ENCODE assay signal across 17 mouse cellular contexts in genomic region chr11:109557419-109557818, GRCm38 (mm10). TPM values are rescaled to one million over a fixed set of nuclear protein-coding genes. Genes with fewer than 3 reads are reported as not detected.
DNase-seq lines count a peak whose midpoint lies in the region; ATAC-seq and TF ChIP-seq lines count a peak whose summit lies in the region.
"Had no signal": no experiment of that assay in that cellular context is flagged by ENCODE, and none has a peak within 500 bp of the region (broad histone marks: within the 10 kb centered on the region; RNA-seq: fewer than 3 reads in every experiment).

No protein-coding gene starts in this region.

- TF ChIP-seq POLR2A in bone marrow, adult 2 months (IDR thresholded peaks at IDR 0.05; ENCODE audit: borderline replicate concordance, control insufficient read depth, low read depth, low read length): no peak

- no peaks in the 10 kb centered on the region for H3K9me3 ChIP-seq in heart, embryonic 13.5 days
- 0 out of 2 replicates have a peak, but pooled peaks cover 2% of the 10 kb centered on the region for H3K9me3 ChIP-seq in hindbrain, embryonic 12.5 days (replicated peaks)
- H3K9me3 ChIP-seq: embryonic facial prominence, embryonic 12.5 days; forebrain, embryonic 13.5 days; midbrain, embryonic 10.5 days; neural tube, embryonic 13.5 days had no signal

- H3K4me3 ChIP-seq in heart, embryonic 13.5 days: no peak overlapping the region
- H3K4me3 ChIP-seq in bone marrow, adult 2 months (replicated peaks; ENCODE audit: control insufficient read depth, low read depth, low read length): no peak overlapping the region
- no peak overlapping the region for H3K4me3 ChIP-seq in hindbrain, embryonic 12.5 days
- H3K4me3 ChIP-seq: embryonic facial prominence, embryonic 12.5 days; forebrain, embryonic 13.5 days; layer of hippocampus, adult 2 months; midbrain, embryonic 10.5 days; neural tube, embryonic 13.5 days had no signal

- peaks cover 70% of the 10 kb centered on the region for H3K4me1 ChIP-seq in heart, embryonic 13.5 days
- peaks cover 1% of the 10 kb centered on the region; the same call in 1 of the 2 replicates for H3K4me1 ChIP-seq in bone marrow, adult 2 months (ENCODE audit: control insufficient read depth, insufficient read depth, low read length)
- H3K4me1 ChIP-seq in hindbrain, embryonic 12.5 days: no peaks in the 10 kb centered on the region
- H3K4me1 ChIP-seq: forebrain, embryonic 13.5 days; midbrain, embryonic 10.5 days; neural tube, embryonic 13.5 days had no signal

- no peak for ATAC-seq in heart, embryonic 13.5 days (ENCODE audit: extremely low read depth, insufficient number of reproducible peaks, low FRiP score, low TSS enrichment)
- peak; percentile 76 for ATAC-seq in megakaryocyte-erythroid progenitor cell, adult 5-6 weeks (replicated peaks; ENCODE audit: low FRiP score, low TSS enrichment, poor library complexity, severe bottlenecking)
- ATAC-seq in hindbrain, embryonic 12.5 days (ENCODE audit: low FRiP score): no peak
- ATAC-seq: forebrain, embryonic 13.5 days had no signal

- no peaks in the 10 kb centered on the region for H3K36me3 ChIP-seq in heart, embryonic 13.5 days
- no peaks in the 10 kb centered on the region for H3K36me3 ChIP-seq in hindbrain, embryonic 12.5 days
- H3K36me3 ChIP-seq: embryonic facial prominence, embryonic 12.5 days; midbrain, embryonic 10.5 days; neural tube, embryonic 13.5 days had no signal

- H3K27ac ChIP-seq in heart, embryonic 13.5 days (replicated peaks): peak overlapping the region; percentile 37
- H3K27ac ChIP-seq in bone marrow, adult 2 months (ENCODE audit: control insufficient read depth, insufficient read depth, low read depth, low read length, poor library complexity): peak overlapping the region; percentile 67
- no peak overlapping the region for H3K27ac ChIP-seq in hindbrain, embryonic 12.5 days
- H3K27ac ChIP-seq: embryonic facial prominence, embryonic 12.5 days; forebrain, embryonic 13.5 days; layer of hippocampus, adult 2 months; neural tube, embryonic 13.5 days had no signal

- no peaks in the 10 kb centered on the region for H3K27me3 ChIP-seq in heart, embryonic 13.5 days (replicated peaks)
- no peaks in the 10 kb centered on the region for H3K27me3 ChIP-seq in hindbrain, embryonic 12.5 days
- H3K27me3 ChIP-seq: embryonic facial prominence, embryonic 12.5 days; forebrain, embryonic 13.5 days; neural tube, embryonic 13.5 days had no signal

- WGBS in heart, embryonic 13.5 days: 41% methylated on average over 11 of the region's 11 CpGs
- WGBS in bone marrow, adult 2 months: 52% methylated on average over 11 of the region's 11 CpGs
- 88% methylated on average over 11 of the region's 11 CpGs for WGBS in hindbrain, embryonic 12.5 days

- H3K4me2 ChIP-seq in heart, embryonic 13.5 days: peak overlapping the region; percentile 7
- H3K4me2 ChIP-seq in hindbrain, embryonic 12.5 days (replicated peaks): no peak overlapping the region
- H3K4me2 ChIP-seq: embryonic facial prominence, embryonic 12.5 days; forebrain, embryonic 13.5 days; neural tube, embryonic 13.5 days had no signal

- no peak for DNase-seq in heart, postnatal 36 days
- peak; percentile 89 for DNase-seq in liver
- no peak for DNase-seq in cerebellum, postnatal 10 days
- no peak for DNase-seq in ovary, postnatal 14 days (ENCODE audit: low spot score)
- DNase-seq: adrenal gland, adult 2 months; B cell, adult 2 months; cerebellum, postnatal 14 days; lung, postnatal 14 days had no signal

- H3K9ac ChIP-seq in heart, embryonic 13.5 days: no peak overlapping the region
- no peak overlapping the region for H3K9ac ChIP-seq in hindbrain, embryonic 12.5 days
- H3K9ac ChIP-seq: embryonic facial prominence, embryonic 12.5 days; forebrain, embryonic 13.5 days; neural tube, embryonic 13.5 days had no signal

- intact Hi-C loops in heart, postnatal 36 days (cut with DNase I): loop anchor here (5.0 kb wide), 1 partner anchor 60 kb away; no protein-coding TSS in a partner anchor

- TF ChIP-seq CTCF in bone marrow, adult 2 months (IDR thresholded peaks at IDR 0.05; ENCODE audit: control insufficient read depth, insufficient read depth, low read length): no peak

RNA-seq across cellular contexts. Expression of gene Wipi1, which starts 54.3 kb away (rescaled TPM):
- 44.7 and 48.0 TPM in 2 replicates for polyA plus RNA-seq in heart, embryonic 13.5 days (2015; fragmentation: Nextera tagmentation; extraction: Ambion mirVana)
- total RNA-seq in heart, postnatal 36 days (2021): 100 to 1,000 TPM; 116 TPM
- 13.3 and 18.3 TPM in 2 replicates for polyA plus RNA-seq in bone marrow, adult 2 months (2011; ENCODE audit: insufficient read depth, insufficient read length, low replicate concordance, missing spikeins)
- total RNA-seq in megakaryocyte-erythroid progenitor cell, adult 5-6 weeks (2014; fragmentation: Nextera tagmentation): 21.2 and 30.6 TPM in 2 replicates
- 5.9 and 9.0 TPM in 2 replicates for total RNA-seq in megakaryocyte-erythroid progenitor cell, adult 5-6 weeks (2017)
- 25.1 and 27.5 TPM in 2 replicates for polyA plus RNA-seq in hindbrain, embryonic 12.5 days (2016; fragmentation: Nextera tagmentation; extraction: Ambion mirVana)
